Mouse (Mus musculus) limb, embryonic 11.5 days (tissue): ENCODE data around the gene Wdr64. TPM values are rescaled to one million over a fixed set of nuclear protein-coding genes. Genes with fewer than 3 reads are reported as not detected.

Experiments used
- ATAC-seq: fragments of 200-750 bp; cut with Nextera tagmentation; 2 replicates; pipeline ENCODE4 v1.8.0; 2017; ENCODE audit warnings: low read depth; ENCODE audit not compliant: insufficient number of reproducible peaks, low FRiP score, low TSS enrichment
- DNase-seq: peaks from one replicate; pipeline ENCODE4 v3.0.0-alpha.2; 2015; ENCODE audit warnings: low spot score
- H3K27ac ChIP-seq: fragments of 300-500 bp; sonication (generic); replicated peaks from 2 replicates; pipeline ENCODE4 v1.5.1; 2014; ENCODE audit warnings: low read depth, mild to moderate bottlenecking, low read length
- H3K27me3 ChIP-seq: fragments of 300-500 bp; sonication (generic); 2 replicates; pipeline ENCODE4 v1.6.1; 2014; ENCODE audit warnings: mild to moderate bottlenecking, low read length, mixed read lengths; ENCODE audit not compliant: control insufficient read depth, insufficient read depth
- H3K36me3 ChIP-seq: fragments of 300-500 bp; sonication (generic); 2 replicates; pipeline ENCODE4 v1.6.1; 2014; ENCODE audit warnings: mild to moderate bottlenecking, low read length, moderate library complexity, mixed read lengths; ENCODE audit not compliant: control insufficient read depth, insufficient read depth
- H3K4me1 ChIP-seq: fragments of 300-500 bp; sonication (generic); 2 replicates; pipeline ENCODE4 v1.6.1; 2014; ENCODE audit warnings: low read length, mixed read lengths; ENCODE audit not compliant: control insufficient read depth, insufficient read depth
- H3K4me2 ChIP-seq: fragments of 300-500 bp; sonication (generic); 2 replicates; pipeline ENCODE4 v1.6.1; 2014; ENCODE audit warnings: low read depth, mild to moderate bottlenecking, moderate library complexity; ENCODE audit not compliant: severe bottlenecking
- H3K4me3 ChIP-seq: fragments of 300-500 bp; sonication (generic); 2 replicates; pipeline ENCODE4 v1.5.1; 2014; ENCODE audit warnings: low read depth, low read length
- H3K9ac ChIP-seq: fragments of 300-500 bp; sonication (generic); 2 replicates; pipeline ENCODE4 v1.6.1; 2014; ENCODE audit warnings: mild to moderate bottlenecking, low read length
- H3K9me3 ChIP-seq: fragments of 300-500 bp; sonication (generic); 2 replicates; pipeline ENCODE4 v1.6.1; 2016; ENCODE audit warnings: low read length; ENCODE audit not compliant: control insufficient read depth
- WGBS: fragments of 180-500 bp; shearing (Covaris S2); extraction: QIAGEN DNeasy Blood & Tissue Kit; methylation state at CpG from one replicate; pipeline ENCODE4 v1.1.7; 2014; 5-methylcytosine and 5-hydroxymethylcytosine counted together
- polyA plus RNA-seq: library from polyadenylated mRNA; unstranded; fragments of >200 nt; fragmentation: Nextera tagmentation; extraction: Ambion mirVana; gene quantifications from 2 replicates; pipeline ENCODE4 v1.2.1, GENCODE M21; 2014

The Wdr64 gene
- polyA plus RNA-seq, 1 experiment from 2014 or later = not detected

GRCm38 (mm10) chr1:175794668-175795067, 96.3 kb downstream of the Wdr64 start:
- no peaks in the 10 kb centered on the region for H3K9me3 ChIP-seq
- H3K4me1 ChIP-seq = no peaks in the 10 kb centered on the region
- H3K9ac ChIP-seq = no peak overlapping the region
- ATAC-seq (no peak), DNase-seq (no peak)
- no peak overlapping the region for H3K27ac ChIP-seq
- no peak overlapping the region for H3K4me2 ChIP-seq
- H3K4me3 ChIP-seq = no peak overlapping the region
- no peaks in the 10 kb centered on the region for H3K27me3 ChIP-seq
- no peaks in the 10 kb centered on the region for H3K36me3 ChIP-seq
- WGBS = 85% methylated on average over 2 of the region's 2 CpGs

GRCm38 (mm10) chr1:175808356-175808755, 110.0 kb downstream of the Wdr64 start:
- Histone ChIP-seq H3K4me2 (no peak overlapping the region), H3K9me3 (no peaks in the 10 kb centered on the region), H3K4me1 (no peaks in the 10 kb centered on the region), H3K4me3 (no peak overlapping the region), H3K36me3 (no peaks in the 10 kb centered on the region), H3K9ac (no peak overlapping the region), H3K27me3 (no peaks in the 10 kb centered on the region), H3K27ac (no peak overlapping the region)
- WGBS = 80% methylated on average over 5 of the region's 5 CpGs
- no peak for DNase-seq
- no peak for ATAC-seq

GRCm38 (mm10) chr1:175811625-175812024, 113.2 kb downstream of the Wdr64 start:
- Histone ChIP-seq H3K9me3 (no peaks in the 10 kb centered on the region), H3K4me3 (no peak overlapping the region), H3K4me2 (no peak overlapping the region), H3K4me1 (no peaks in the 10 kb centered on the region), H3K36me3 (no peaks in the 10 kb centered on the region), H3K27ac (no peak overlapping the region), H3K27me3 (no peaks in the 10 kb centered on the region), H3K9ac (no peak overlapping the region)
- DNase-seq (no peak), ATAC-seq (no peak)
- 25% methylated on average over 1 of the region's 1 CpGs for WGBS

- H3K4me3 ChIP-seq = no peak overlapping the region
- H3K4me1 ChIP-seq = no peaks in the 10 kb centered on the region
- ATAC-seq (no peak), DNase-seq (no peak)
- H3K9ac ChIP-seq = no peak overlapping the region
- H3K27ac ChIP-seq = no peak overlapping the region
- no peaks in the 10 kb centered on the region for H3K9me3 ChIP-seq
- 74% methylated on average over 9 of the region's 9 CpGs for WGBS
- no peaks in the 10 kb centered on the region for H3K27me3 ChIP-seq
- H3K4me2 ChIP-seq = no peak overlapping the region
- no peaks in the 10 kb centered on the region for H3K36me3 ChIP-seq
Observed at GRCm38 (mm10) chr1:175823815-175824438, 125.5 kb downstream of the Wdr64 start.

GRCm38 (mm10) chr1:175828539-175828938, 130.1 kb downstream of the Wdr64 start:
- Histone ChIP-seq H3K27ac (no peak overlapping the region), H3K4me2 (no peak overlapping the region), H3K36me3 (no peaks in the 10 kb centered on the region), H3K9me3 (no peaks in the 10 kb centered on the region), H3K4me3 (no peak overlapping the region), H3K27me3 (no peaks in the 10 kb centered on the region), H3K9ac (no peak overlapping the region), H3K4me1 (no peaks in the 10 kb centered on the region)
- no peak for ATAC-seq
- 86% methylated on average over 7 of the region's 7 CpGs for WGBS
- DNase-seq = no peak

GRCm38 (mm10) chr1:175829220-175829619, 130.8 kb downstream of the Wdr64 start:
- Histone ChIP-seq H3K27ac (no peak overlapping the region), H3K27me3 (no peaks in the 10 kb centered on the region), H3K9ac (no peak overlapping the region), H3K4me1 (no peaks in the 10 kb centered on the region), H3K9me3 (no peaks in the 10 kb centered on the region), H3K4me2 (no peak overlapping the region), H3K36me3 (no peaks in the 10 kb centered on the region), H3K4me3 (no peak overlapping the region)
- DNase-seq = no peak
- 88% methylated on average over 2 of the region's 2 CpGs for WGBS
- ATAC-seq = no peak

GRCm38 (mm10) chr1:175855515-175855914, 157.1 kb downstream of the Wdr64 start:
- no peaks in the 10 kb centered on the region for H3K4me1 ChIP-seq
- no peaks in the 10 kb centered on the region for H3K36me3 ChIP-seq
- H3K9me3 ChIP-seq = no peaks in the 10 kb centered on the region
- H3K9ac ChIP-seq = no peak overlapping the region
- H3K27me3 ChIP-seq = no peaks in the 10 kb centered on the region
- no peak overlapping the region for H3K4me3 ChIP-seq
- no peak overlapping the region for H3K27ac ChIP-seq
- DNase-seq (no peak), ATAC-seq (peak; percentile 68; the same call in 1 of the 2 replicates)
- H3K4me2 ChIP-seq = no peak overlapping the region
- 67% methylated on average over 1 of the region's 1 CpGs for WGBS
